Mouse (Mus musculus): ENCODE measurements at regions not wholly inside any gene's neighbourhood (a gene's known extent, or its start where the extent isn't known, plus 50 kb on each side); places are given as distances from the start of the nearest gene placed in this dataset.
"Not testable (repeated sequence)": the region's sequence is repeated elsewhere in the genome, so short reads cannot be mapped to it uniquely, and the experiment has no call there.

GRCm38 (mm10) chr15:31989093-31989492 is 188.0 kb upstream of the Tas2r119 start:
- no peak for DNase-seq (ENCODE audit: low spot score in 2 of 2)

GRCm38 (mm10) chr15:31989593-31990290 is 187.3 kb upstream of the Tas2r119 start:
- DNase-seq (ENCODE audit: low spot score in 2 of 2): no peak

GRCm38 (mm10) chr15:31997996-31998395 is 179.1 kb upstream of the Tas2r119 start:
- DNase-seq (ENCODE audit: low spot score in 2 of 2): no peak

GRCm38 (mm10) chr15:31999553-31999952 is 177.5 kb upstream of the Tas2r119 start:
- no peak for DNase-seq (ENCODE audit: low spot score in 2 of 2)

GRCm38 (mm10) chr15:32002950-32003422 is 174.1 kb upstream of the Tas2r119 start:
- peak; percentile 30 to 54 for DNase-seq (ENCODE audit: low spot score in 2 of 2)

GRCm38 (mm10) chr15:32003489-32003888 is 173.6 kb upstream of the Tas2r119 start:
- DNase-seq (ENCODE audit: low spot score in 2 of 2): no peak

GRCm38 (mm10) chr15:32005986-32006385 is 171.1 kb upstream of the Tas2r119 start:
- DNase-seq (ENCODE audit: low spot score in 2 of 2): no peak

GRCm38 (mm10) chr15:32009818-32010217 is 167.3 kb upstream of the Tas2r119 start:
- no peak for DNase-seq (ENCODE audit: low spot score in 2 of 2)

- DNase-seq (ENCODE audit: low spot score in 2 of 2): peak; percentile 5 to 27
These were observed 165.0 kb upstream of the Tas2r119 start for GRCm38 (mm10) chr15:32012044-32012443.

- no peak for DNase-seq (ENCODE audit: low spot score in 2 of 2)
These were observed 164.3 kb upstream of the Tas2r119 start for GRCm38 (mm10) chr15:32012838-32013237.

- DNase-seq (ENCODE audit: low spot score in 2 of 2): no peak
These were observed 161.9 kb upstream of the Tas2r119 start for GRCm38 (mm10) chr15:32015169-32015568.

GRCm38 (mm10) chr15:32020323-32021008 is 156.6 kb upstream of the Tas2r119 start:
- DNase-seq (ENCODE audit: low spot score in 2 of 2): no peak

- DNase-seq (ENCODE audit: low spot score in 2 of 2): no peak
These were observed 156.0 kb upstream of the Tas2r119 start for GRCm38 (mm10) chr15:32021009-32021602.

GRCm38 (mm10) chr15:32034091-32034490 is 143.0 kb upstream of the Tas2r119 start:
- no peak for DNase-seq (ENCODE audit: low spot score in 2 of 2)

GRCm38 (mm10) chr15:32034790-32035189 is 142.3 kb upstream of the Tas2r119 start:
- no peak for DNase-seq (ENCODE audit: low spot score in 2 of 2)

- DNase-seq (ENCODE audit: low spot score in 2 of 2): no peak
These were observed 135.3 kb upstream of the Tas2r119 start for GRCm38 (mm10) chr15:32041764-32042163.

GRCm38 (mm10) chr15:32042173-32042572 is 134.9 kb upstream of the Tas2r119 start:
- peak; percentile 81 to 82 for DNase-seq (ENCODE audit: low spot score in 2 of 2)

GRCm38 (mm10) chr15:32042589-32042988 is 134.5 kb upstream of the Tas2r119 start:
- DNase-seq (ENCODE audit: low spot score in 2 of 2): peak; percentile 35 to 54

GRCm38 (mm10) chr15:32043207-32043606 is 133.9 kb upstream of the Tas2r119 start:
- DNase-seq (ENCODE audit: low spot score in 2 of 2): no peak

GRCm38 (mm10) chr15:32043670-32044069 is 133.4 kb upstream of the Tas2r119 start:
- DNase-seq (ENCODE audit: low spot score in 2 of 2): not testable (repeated sequence)

GRCm38 (mm10) chr15:32048836-32049235 is 128.3 kb upstream of the Tas2r119 start:
- DNase-seq (ENCODE audit: low spot score in 2 of 2): no peak

GRCm38 (mm10) chr15:32061573-32061972 is 115.5 kb upstream of the Tas2r119 start:
- no peak for DNase-seq (ENCODE audit: low spot score in 2 of 2)

GRCm38 (mm10) chr15:32082109-32082508 is 95.0 kb upstream of the Tas2r119 start:
- DNase-seq (ENCODE audit: low spot score in 2 of 2): no peak

All from heart, adult 9 months (tissue).